Mouse (Mus musculus): Measurements from ENCODE around the gene Csf2rb.
"Not testable (repeated sequence)": the region's sequence is repeated elsewhere in the genome, so short reads cannot be mapped to it uniquely, and the experiment has no call there.

The Csf2rb gene

DNA sequence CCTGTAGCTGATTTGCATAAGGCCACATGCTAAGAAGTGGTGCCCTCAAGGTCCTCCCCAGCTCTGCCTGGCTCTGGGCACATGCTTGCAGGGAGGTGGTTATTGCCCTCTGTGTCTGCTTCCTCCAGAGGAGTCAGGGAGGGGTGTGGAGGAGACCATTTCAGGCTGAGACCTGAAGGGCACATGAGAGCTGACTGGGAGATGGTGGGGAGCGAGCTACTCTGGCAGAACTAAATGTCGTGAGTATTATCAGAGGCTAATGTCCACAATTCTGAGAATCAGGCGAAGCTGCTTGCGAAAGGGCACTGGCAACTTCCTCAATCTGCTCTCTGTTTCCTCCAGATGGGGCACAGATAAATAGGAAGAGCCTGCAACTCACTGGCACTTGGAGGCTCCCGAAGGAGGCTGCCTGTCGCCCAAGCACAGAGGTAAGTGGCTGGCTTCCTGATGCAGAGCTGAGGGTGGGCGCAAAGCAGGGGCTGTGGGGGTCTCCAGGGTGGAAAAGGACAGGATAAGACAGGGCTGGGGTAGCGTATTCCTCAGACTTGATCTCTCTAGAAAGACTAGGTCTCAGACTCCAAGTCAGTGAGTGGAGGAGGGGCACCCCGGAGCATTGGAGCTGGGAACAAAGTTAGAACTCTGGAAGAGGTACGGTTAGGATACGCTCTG lies at the start of gene Csf2rb:
Gene Csf2rb, plus strand, starts transcription at position 82 of the 669 bp plus-strand sequence.
- in situ Hi-C loops (cut with MboI; ENCODE audit: low sequenced_read_pairs) = no loop called here

GRCm38 (mm10) chr15:78278308-78278707 lies 47.2 kb upstream of the Csf2rb start:
- in situ Hi-C loops (cut with MboI; ENCODE audit: low sequenced_read_pairs) = no loop called here

- in situ Hi-C loops (cut with MboI; ENCODE audit: low sequenced_read_pairs) = no loop called here
These were observed 37.6 kb upstream of the Csf2rb start for GRCm38 (mm10) chr15:78287941-78288340.

DNA sequence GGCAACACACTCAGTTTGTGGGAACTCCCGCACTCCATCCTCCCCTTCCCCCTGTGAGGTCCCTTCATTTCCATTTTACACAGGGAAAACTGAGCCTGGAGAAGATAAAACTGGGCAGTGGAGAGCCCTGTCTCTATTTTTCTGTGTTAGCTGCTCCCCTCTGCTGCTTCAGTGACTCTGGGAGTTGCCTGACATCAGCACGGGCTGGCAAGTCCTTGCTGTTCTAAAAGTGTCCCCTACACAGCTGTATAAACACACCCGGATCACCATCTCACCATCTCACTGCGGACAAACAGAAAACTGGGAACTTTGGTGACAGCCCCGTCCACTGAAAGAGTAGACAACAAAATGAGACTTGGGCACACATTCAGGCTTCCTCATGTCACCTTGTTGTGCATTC lies 35.8 kb upstream of the Csf2rb start:
- in situ Hi-C loops (cut with MboI; ENCODE audit: low sequenced_read_pairs) = not testable (repeated sequence)

DNA sequence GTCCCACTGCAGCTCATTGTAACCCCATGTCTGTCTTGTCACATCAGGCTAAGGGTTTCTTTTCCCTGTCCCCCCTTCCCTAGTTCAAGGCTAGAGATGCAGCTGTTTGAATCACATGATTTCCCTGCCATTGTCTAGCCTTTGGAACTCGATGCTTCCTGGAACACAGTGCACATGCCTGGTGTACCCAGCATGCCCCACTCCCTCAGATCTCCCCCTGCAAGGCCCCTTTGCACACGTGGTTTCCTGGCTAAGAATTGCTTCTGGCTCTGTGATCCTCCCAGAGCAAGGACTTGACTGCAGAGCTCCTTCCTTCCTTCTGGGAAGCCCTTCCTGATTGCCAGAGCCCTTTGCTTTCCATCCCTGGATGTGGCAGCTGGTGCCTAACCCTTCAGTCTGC lies 32.3 kb upstream of the Csf2rb start:
- in situ Hi-C loops (cut with MboI; ENCODE audit: low sequenced_read_pairs) = not testable (repeated sequence)

DNA sequence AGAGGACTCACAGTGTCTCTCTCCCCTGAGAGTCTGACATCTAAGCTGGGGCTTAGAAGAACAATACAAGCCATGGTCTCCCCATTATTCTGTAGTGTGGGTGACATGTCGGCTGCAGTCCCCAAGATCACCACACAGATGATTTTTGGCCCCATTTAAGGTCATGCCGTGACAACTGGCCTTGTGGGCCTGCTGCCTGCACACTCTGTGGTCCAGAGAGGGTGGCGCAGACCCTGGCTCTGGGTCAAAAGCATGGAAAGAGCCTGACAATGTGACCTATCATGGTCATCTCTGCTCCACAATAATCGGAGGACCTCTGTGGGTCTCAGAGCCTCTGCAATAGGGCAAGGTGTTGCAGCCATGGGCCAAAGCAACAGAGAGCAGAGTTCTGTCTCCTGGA lies 31.8 kb upstream of the Csf2rb start:
- in situ Hi-C loops (cut with MboI; ENCODE audit: low sequenced_read_pairs) = no loop called here

DNA sequence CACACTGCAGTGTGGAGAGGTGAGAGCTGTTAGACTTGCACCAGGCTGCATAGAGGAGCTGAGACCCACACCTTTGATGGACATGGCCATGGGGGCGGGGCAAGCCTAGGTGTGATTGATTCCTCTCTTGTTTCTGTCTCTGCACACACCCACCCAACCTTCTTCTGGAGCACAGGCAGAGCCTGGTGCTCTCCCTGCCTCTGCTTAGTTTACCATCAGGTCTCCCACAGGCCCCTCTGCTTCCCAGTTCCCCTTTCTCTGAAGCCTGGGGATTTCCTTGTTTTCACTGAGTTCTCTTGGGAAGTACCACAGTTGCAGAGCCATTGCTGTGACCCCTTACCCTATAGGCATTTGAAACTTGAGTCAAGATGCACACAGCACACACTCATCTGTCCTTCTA lies 27.0 kb upstream of the Csf2rb start:
- in situ Hi-C loops (cut with MboI; ENCODE audit: low sequenced_read_pairs) = no loop called here

DNA sequence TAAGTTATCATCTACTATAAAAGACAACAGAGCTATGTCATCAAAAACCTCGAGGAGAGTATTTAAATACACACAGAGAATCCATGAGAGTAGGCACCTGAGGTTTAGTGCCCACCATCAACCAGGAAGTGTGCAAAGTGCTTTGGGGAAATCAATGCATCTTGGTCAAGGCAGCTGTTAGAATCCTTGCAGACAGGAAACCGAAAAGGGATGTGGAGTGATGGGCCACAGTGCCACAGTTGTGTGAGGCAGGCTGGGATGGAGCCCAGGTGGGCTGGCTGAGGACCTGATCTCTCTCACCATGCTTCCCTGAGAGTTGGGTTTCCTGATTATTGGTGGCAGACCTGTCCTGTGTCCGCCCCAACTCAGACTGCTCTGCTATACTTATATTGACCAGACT lies 25.9 kb upstream of the Csf2rb start:
- in situ Hi-C loops (cut with MboI; ENCODE audit: low sequenced_read_pairs) = no loop called here

DNA sequence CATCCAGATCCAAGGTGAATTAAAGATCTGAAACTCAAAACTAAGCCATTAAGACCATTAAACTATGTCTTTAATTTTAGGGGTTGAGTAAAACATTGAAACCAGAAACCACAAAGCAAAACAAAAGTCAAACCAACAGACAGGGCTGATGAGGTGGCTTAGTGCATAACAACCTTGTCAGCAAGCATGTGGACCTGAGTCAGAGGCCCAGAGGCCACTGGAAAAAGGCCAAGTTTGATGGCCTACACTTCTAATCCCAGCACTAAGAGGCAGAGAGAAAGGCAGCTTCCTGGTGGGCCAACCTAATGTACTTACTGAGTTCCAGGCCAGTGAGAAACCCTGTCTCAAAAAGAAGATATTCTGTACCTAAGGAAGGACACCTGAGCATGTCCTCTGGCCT lies 24.8 kb upstream of the Csf2rb start:
- in situ Hi-C loops (cut with MboI; ENCODE audit: low sequenced_read_pairs) = no loop called here

DNA sequence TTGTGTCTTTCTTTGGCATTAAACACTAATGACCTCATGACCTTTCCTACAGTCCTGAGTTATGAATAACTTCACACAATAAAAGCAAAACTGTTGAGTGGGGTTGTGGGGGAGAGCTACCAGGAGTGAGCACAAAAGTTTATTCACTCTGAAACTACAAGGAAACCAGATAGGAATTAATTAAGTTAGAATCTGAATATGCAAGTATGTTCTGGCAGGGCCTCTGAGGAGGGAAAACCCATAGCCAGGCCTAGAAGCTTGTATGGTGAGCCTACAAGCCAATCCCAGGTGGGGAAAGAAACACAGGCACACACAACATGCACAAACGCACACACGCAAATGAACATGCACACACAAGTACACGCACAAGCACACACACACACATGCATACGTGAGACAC lies 22.8 kb upstream of the Csf2rb start:
- in situ Hi-C loops (cut with MboI; ENCODE audit: low sequenced_read_pairs) = no loop called here

GRCm38 (mm10) chr15:78303665-78304233 lies 21.8 kb upstream of the Csf2rb start:
- in situ Hi-C loops (cut with MboI; ENCODE audit: low sequenced_read_pairs) = no loop called here

GRCm38 (mm10) chr15:78305341-78305933 lies 20.1 kb upstream of the Csf2rb start, which contains the start of gene Csf2rb2:
TSS of gene Csf2rb2 (minus strand) at chr15:78305721.
- in situ Hi-C loops (cut with MboI; ENCODE audit: low sequenced_read_pairs) = no loop called here

DNA sequence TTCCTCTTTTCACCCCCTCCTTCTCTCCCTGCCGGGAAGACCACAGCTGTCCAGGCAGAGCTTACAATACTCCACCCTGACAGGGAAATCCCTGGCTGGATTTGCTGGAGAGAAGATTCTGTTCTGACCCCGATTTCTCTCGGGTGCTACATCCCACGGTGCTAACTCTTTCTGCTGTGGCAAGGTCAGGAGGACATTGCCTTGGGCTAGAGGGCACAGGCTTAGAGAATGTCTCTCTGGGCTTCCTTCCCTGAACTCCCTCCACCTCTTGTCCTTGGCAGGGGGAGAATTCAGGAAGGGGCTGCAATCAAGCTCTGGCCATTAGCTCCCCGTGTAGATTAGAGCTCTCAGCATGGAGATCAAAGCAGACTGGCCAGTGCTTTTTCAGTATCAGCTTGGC lies 15.7 kb upstream of the Csf2rb start:
- in situ Hi-C loops (cut with MboI; ENCODE audit: low sequenced_read_pairs) = no loop called here

GRCm38 (mm10) chr15:78310971-78311370 lies 14.6 kb upstream of the Csf2rb start:
- in situ Hi-C loops (cut with MboI; ENCODE audit: low sequenced_read_pairs) = no loop called here

- in situ Hi-C loops (cut with MboI; ENCODE audit: low sequenced_read_pairs) = not testable (repeated sequence)
These were observed 12.9 kb upstream of the Csf2rb start for GRCm38 (mm10) chr15:78312421-78313233.

DNA sequence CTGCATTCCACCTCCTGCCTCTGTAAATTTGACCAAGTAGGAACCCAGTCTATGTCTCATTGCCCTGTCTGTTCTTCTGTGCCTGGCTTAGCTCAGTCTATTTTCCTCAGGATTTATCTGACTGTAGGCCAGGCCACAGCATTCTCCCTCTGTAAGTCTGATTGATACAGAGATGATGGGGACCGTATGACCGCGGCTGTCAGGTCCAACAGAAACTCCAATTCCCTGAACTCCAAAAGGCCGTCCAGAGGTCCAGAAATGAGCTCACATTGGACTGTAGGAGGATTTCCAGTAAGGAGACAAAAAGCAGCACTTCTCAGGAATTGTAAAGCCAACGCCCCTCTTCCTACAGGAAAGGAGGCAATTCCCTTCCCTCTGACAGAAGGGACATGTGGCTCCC lies 11.9 kb upstream of the Csf2rb start:
- in situ Hi-C loops (cut with MboI; ENCODE audit: low sequenced_read_pairs) = not testable (repeated sequence)

- in situ Hi-C loops (cut with MboI; ENCODE audit: low sequenced_read_pairs) = not testable (repeated sequence)
These were observed 7.0 kb upstream of the Csf2rb start for GRCm38 (mm10) chr15:78318338-78319171.

DNA sequence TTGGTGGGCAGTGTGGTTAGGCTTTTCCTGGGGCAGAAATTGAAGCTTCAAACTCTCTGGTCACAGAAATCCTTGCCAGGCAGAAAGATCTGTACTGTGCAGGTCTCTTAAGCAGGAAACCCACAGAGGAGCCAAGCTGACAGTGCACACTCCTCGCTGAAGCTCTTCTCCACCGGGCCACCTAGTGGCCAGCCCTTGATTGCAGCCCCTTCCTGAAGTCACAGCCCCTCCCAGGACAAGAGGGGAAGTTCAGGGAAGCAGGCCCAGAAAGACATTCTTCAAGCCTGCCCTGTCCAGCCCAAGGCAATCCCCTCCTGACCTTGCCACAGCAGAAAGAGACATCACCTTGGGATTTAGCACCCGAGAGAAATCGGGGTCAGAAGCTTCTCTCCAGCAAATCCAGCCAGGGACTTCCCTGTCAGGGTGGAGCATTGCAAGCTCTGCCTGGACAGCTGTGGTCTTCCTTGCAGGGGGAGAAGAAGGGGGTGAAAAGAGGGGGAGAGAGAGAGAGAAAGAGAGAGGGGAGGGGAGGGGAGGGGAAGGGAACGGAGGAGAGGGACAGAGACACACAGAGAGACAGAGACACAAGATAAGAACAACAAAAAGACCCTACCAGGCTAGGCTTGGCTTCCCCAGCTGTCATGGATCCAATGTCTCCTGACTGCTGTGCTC lies 4.6 kb upstream of the Csf2rb start:
- in situ Hi-C loops (cut with MboI; ENCODE audit: low sequenced_read_pairs) = no loop called here

DNA sequence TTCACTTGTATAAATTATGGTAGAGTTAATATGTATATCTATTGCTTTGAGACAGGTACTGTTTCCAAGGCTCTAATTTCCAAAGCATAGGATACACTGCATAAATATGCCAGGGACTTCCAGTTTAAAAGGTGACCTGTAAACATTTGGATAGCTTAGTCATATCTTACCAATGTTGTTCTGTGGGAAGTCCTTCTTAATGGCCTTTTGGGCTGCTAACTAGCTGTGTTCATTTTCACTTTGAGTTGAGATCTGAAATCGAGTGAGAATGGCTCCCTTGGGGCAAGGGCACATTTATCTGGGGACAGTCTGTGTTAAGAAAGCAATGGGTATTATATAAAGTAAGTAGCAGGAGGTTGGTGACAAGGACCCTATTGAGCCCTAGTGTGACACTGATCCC lies 2.2 kb upstream of the Csf2rb start:
- in situ Hi-C loops (cut with MboI; ENCODE audit: low sequenced_read_pairs) = no loop called here

DNA sequence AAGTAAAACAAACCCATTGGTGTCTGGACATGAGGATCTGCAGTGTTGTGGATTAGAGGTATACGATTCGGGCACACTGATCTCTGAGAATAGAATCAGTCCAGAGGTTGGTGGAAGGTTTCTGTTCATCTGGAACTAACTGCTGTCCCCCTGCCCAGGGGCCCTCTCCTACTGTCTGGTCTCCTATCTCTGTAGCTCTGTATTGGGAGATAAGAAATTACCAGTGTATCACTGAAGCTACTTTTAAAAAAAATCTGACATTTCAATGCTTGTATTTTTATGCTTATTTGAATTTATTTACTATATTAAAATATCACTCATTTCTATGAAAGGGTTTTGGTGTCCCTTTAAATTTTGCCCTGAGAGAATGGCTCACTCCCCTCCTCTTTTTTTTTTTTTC lies 1.3 kb upstream of the Csf2rb start:
- in situ Hi-C loops (cut with MboI; ENCODE audit: low sequenced_read_pairs) = no loop called here
